Mouse (Mus musculus): ENCODE results near the gene Lsg1.

- TF ChIP-seq CTCF (IDR thresholded peaks at IDR 0.05 in 2 of 3, conservative IDR thresholded peaks at IDR 0.05 in 1 of 3; ENCODE audit: control insufficient read depth in 1 of 3, insufficient read depth in 1 of 3, low read depth in 2 of 3, low read length in 3 of 3, poor library complexity in 1 of 3, severe bottlenecking in 1 of 3) (no peak), TCF12 (IDR thresholded peaks at IDR 0.05; ENCODE audit: low read depth, low read length) (no peak), TAL1 (IDR thresholded peaks at IDR 0.05; ENCODE audit: low read length) (no peak), BHLHE40 (IDR thresholded peaks at IDR 0.05; ENCODE audit: borderline replicate concordance, low read depth, low read length) (no peak), POLR2A (IDR thresholded peaks at IDR 0.05; ENCODE audit: control insufficient read depth in 1 of 2, insufficient read depth in 1 of 2, low read depth in 1 of 2, low read length in 2 of 2, poor library complexity in 1 of 2) (no peak), ZNF384 (IDR thresholded peaks at IDR 0.05; ENCODE audit: low read depth, low read length) (no peak), ZKSCAN1 (IDR thresholded peaks at IDR 0.05; ENCODE audit: low read depth, low read length) (no peak), CHD2 (IDR thresholded peaks at IDR 0.05; ENCODE audit: low read length) (no peak), RCOR1 (IDR thresholded peaks at IDR 0.05; ENCODE audit: low read depth, low read length) (no peak), E2F4 (IDR thresholded peaks at IDR 0.05; ENCODE audit: borderline replicate concordance, low read depth, low read length) (no peak), EP300 (IDR thresholded peaks at IDR 0.05; ENCODE audit: low read depth in 1 of 2, low read length in 2 of 2) (no peak), GATA1 (IDR thresholded peaks at IDR 0.05; ENCODE audit: low read depth, low read length) (no peak), GABPA (IDR thresholded peaks at IDR 0.05; ENCODE audit: low read depth, low read length) (no peak)
These were observed 42.1 kb upstream of the Lsg1 start for GRCm38 (mm10) chr16:30629509-30629908.
